Mouse (Mus musculus) heart, adult 2 months (tissue): ENCODE measurements at regions not wholly inside any gene's neighbourhood (a gene's known extent, or its start where the extent isn't known, plus 50 kb on each side); places are given as distances from the start of the nearest gene placed in this dataset.

Experiments used
- EP300 ChIP-seq: fragments of 200-500 bp; IDR thresholded peaks from 2 replicates; pipeline ENCODE4 v1.6.1; 2011; ENCODE audit warnings: low read depth, low read length, control low read depth; ENCODE audit not compliant: insufficient read depth
- POLR2A ChIP-seq: fragments of 200-500 bp; IDR thresholded peaks from 2 replicates; pipeline ENCODE4 v1.6.1; 2011; ENCODE audit warnings: mild to moderate bottlenecking, low read depth, low read length, control low read depth; ENCODE audit not compliant: insufficient read depth

DNA sequence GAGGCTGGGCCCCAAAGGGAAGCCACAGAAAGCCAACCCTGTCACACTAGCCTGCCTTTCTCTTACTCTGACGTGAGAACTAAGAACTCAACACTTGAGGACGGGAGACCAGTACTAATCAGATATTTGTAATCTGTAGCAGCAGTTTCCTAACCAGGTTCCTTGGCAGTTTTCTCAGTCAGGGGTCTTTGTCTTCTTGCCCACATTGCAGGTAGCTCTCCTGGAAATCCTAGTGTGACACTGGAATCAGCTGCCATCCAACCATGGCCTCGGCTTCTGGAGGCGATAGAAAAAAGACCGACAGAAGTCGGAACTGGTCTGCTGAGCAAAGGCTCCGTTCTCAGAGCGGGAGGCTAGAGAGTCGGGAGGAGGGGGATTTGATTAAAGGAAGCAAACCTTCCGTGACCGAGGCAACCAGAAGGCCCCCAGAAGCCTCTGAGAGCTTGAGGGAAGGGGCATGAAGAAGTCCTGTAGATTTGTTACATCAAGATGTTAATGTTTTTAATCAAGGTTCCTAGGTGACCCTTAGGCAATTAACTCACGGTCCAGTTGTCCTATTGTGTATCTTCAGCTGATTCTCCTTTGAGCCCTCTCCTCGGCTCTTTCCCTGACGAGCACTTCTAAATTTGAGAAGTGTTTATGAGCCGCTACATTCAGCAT is 284.2 kb downstream of the Ndfip2 start:
- no peak for TF ChIP-seq POLR2A
- no peak for TF ChIP-seq EP300
